8 mouse cellular contexts compared by ENCODE assay signal in the genomic region with DNA sequence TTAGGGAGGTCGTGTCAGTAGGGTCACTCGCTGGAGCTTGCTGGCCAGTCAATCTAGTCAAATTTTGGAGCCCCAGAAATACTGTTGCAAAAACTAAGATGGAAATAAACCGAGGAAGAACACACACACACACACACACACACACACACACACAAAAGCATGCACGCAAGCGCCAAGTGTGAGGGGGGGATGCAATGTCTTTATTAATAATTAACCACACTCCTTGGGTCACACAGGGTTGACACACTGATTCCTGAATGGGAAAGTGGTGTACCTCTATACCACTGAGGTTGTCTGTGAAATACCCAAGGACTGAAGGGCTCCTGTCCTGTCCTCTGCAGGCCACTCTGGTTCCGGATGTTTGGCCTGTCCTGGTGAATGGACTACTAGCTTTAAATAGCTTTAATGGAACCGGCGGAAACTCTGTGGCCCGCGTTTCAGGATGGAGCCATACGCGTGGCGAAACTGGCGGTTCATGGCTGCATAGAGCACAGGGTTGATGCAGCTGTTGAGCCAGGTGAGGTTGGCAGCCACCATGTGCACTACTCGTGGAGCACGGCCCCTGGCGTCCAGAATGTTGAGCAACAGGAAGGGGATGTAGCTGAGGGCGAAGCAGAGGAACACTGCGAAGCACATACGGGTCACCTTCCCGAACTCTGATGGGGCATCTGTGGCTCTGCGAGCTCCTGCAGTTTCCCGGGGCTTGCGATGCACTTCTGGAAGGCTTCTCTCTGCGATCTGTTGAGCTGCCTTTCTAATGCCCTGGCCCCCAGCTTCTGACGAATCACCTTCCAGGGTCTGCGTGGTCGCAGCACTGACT. TPM values are rescaled to one million over a fixed set of nuclear protein-coding genes. Genes with fewer than 3 reads are reported as not detected.
DNase-seq lines count a peak whose midpoint lies in the region; ATAC-seq lines count a peak whose summit lies in the region.

No protein-coding gene starts in this region.

- no peak for ATAC-seq in heart, embryonic 11.5 days (replicated peaks; ENCODE audit: insufficient number of reproducible peaks, low FRiP score, low TSS enrichment)
- ATAC-seq in forebrain, embryonic 11.5 days (replicated peaks; ENCODE audit: low FRiP score): no peak
- ATAC-seq in kidney, embryonic 16.5 days (ENCODE audit: low FRiP score, low TSS enrichment): no peak

- H3K4me3 ChIP-seq in heart, embryonic 11.5 days (ENCODE audit: low read depth, low read length): peak overlapping the region; percentile 14
- H3K4me3 ChIP-seq in forebrain, embryonic 11.5 days (ENCODE audit: low read depth, low read length): no peak overlapping the region
- no peak overlapping the region for H3K4me3 ChIP-seq in kidney, embryonic 16.5 days (ENCODE audit: low read length)
- H3K4me3 ChIP-seq in megakaryocyte, embryonic 14.5 days (replicated peaks): peak overlapping the region; percentile 29

- H3K9ac ChIP-seq in heart, embryonic 11.5 days (ENCODE audit: low read depth, low read length): peak overlapping the region; percentile 69
- H3K9ac ChIP-seq in forebrain, embryonic 11.5 days (ENCODE audit: low read length): peak overlapping the region; percentile 23; the same call in 1 of the 2 replicates
- peak overlapping the region; percentile 59 for H3K9ac ChIP-seq in kidney, embryonic 16.5 days (replicated peaks; ENCODE audit: low read length)

- DNase-seq in heart, postnatal 36 days: no peak
- DNase-seq in forebrain, embryonic 11.5 days (ENCODE audit: low spot score): no peak
- no peak for DNase-seq in left cerebral cortex, adult 9 months (ENCODE audit: low spot score in 2 of 2)
- DNase-seq in layer of hippocampus, adult 18-20 months (ENCODE audit: low spot score in 2 of 2): no peak
- DNase-seq in cerebellum, adult 8-10 months: no peak

- intact Hi-C loops in heart, postnatal 36 days (cut with DNase I): loop anchor here (5.0 kb wide), 1 partner anchor 101 kb away; no protein-coding TSS in a partner anchor

- no peaks in the 10 kb centered on the region for H3K36me3 ChIP-seq in heart, embryonic 11.5 days (ENCODE audit: control insufficient read depth, insufficient read depth, low read length)
- H3K36me3 ChIP-seq in forebrain, embryonic 11.5 days (ENCODE audit: control insufficient read depth, insufficient read depth, low read length): no peaks in the 10 kb centered on the region
- no peaks in the 10 kb centered on the region for H3K36me3 ChIP-seq in kidney, embryonic 16.5 days (ENCODE audit: insufficient read depth, low read length)
- H3K36me3 ChIP-seq in megakaryocyte, embryonic 14.5 days (replicated peaks; ENCODE audit: low read length): peaks cover 22% of the 10 kb centered on the region

- H3K27ac ChIP-seq in heart, embryonic 11.5 days (ENCODE audit: low read depth, low read length): no peak overlapping the region
- no peak overlapping the region for H3K27ac ChIP-seq in forebrain, embryonic 11.5 days (ENCODE audit: low read depth, low read length)
- H3K27ac ChIP-seq in kidney, embryonic 16.5 days (ENCODE audit: low read length): peak overlapping the region; percentile 27; the same call in 1 of the 2 replicates

- 36% methylated on average over 28 of the region's 28 CpGs for WGBS in heart, embryonic 11.5 days (ENCODE audit: insufficient replicate concordance)
- WGBS in forebrain, embryonic 11.5 days: 46% methylated on average over 28 of the region's 28 CpGs
- WGBS in kidney, embryonic 16.5 days: 38% methylated on average over 28 of the region's 28 CpGs

- H3K9me3 ChIP-seq in heart, embryonic 11.5 days (replicated peaks; ENCODE audit: control insufficient read depth, low read length): no peaks in the 10 kb centered on the region
- H3K9me3 ChIP-seq in forebrain, embryonic 11.5 days (ENCODE audit: control insufficient read depth, low read length): no peaks in the 10 kb centered on the region
- H3K9me3 ChIP-seq in kidney, embryonic 16.5 days (ENCODE audit: low read length): no peaks in the 10 kb centered on the region
- H3K9me3 ChIP-seq in megakaryocyte, embryonic 14.5 days: no peaks in the 10 kb centered on the region

- peaks cover 32% of the 10 kb centered on the region for H3K4me1 ChIP-seq in heart, embryonic 11.5 days (ENCODE audit: control insufficient read depth, insufficient read depth, low read length)
- H3K4me1 ChIP-seq in forebrain, embryonic 11.5 days (replicated peaks; ENCODE audit: control insufficient read depth, insufficient read depth, low read length): peaks cover 31% of the 10 kb centered on the region
- peaks cover 56% of the 10 kb centered on the region for H3K4me1 ChIP-seq in kidney, embryonic 16.5 days (ENCODE audit: insufficient read depth, low read length)
- H3K4me1 ChIP-seq in megakaryocyte, embryonic 14.5 days: peaks cover 89% of the 10 kb centered on the region

- H3K4me2 ChIP-seq in heart, embryonic 11.5 days: peak overlapping the region; percentile 64
- no peak overlapping the region for H3K4me2 ChIP-seq in forebrain, embryonic 11.5 days (ENCODE audit: low read depth, low read length, severe bottlenecking)
- peak overlapping the region; percentile 37 for H3K4me2 ChIP-seq in kidney, embryonic 16.5 days (replicated peaks; ENCODE audit: low read depth, low read length)

- H3K27me3 ChIP-seq in heart, embryonic 11.5 days (ENCODE audit: control insufficient read depth, insufficient read depth, low read length): peaks cover 5% of the 10 kb centered on the region
- peaks cover 3% of the 10 kb centered on the region; the same call in 1 of the 2 replicates for H3K27me3 ChIP-seq in forebrain, embryonic 11.5 days (ENCODE audit: control insufficient read depth, insufficient read depth, low read length)
- H3K27me3 ChIP-seq in kidney, embryonic 16.5 days (ENCODE audit: insufficient read depth, low read length): no peaks in the 10 kb centered on the region
- peaks cover 24% of the 10 kb centered on the region for H3K27me3 ChIP-seq in megakaryocyte, embryonic 14.5 days (replicated peaks)

RNA-seq across cellular contexts. Expression of a gene that starts 2.1 kb away (rescaled TPM):
- 0.41 and 0.53 TPM in 2 replicates for polyA plus RNA-seq in heart, embryonic 11.5 days (2014; fragmentation: Nextera tagmentation; extraction: Ambion mirVana)
- total RNA-seq in heart, postnatal 36 days (2021): not detected
- polyA plus RNA-seq in forebrain, embryonic 11.5 days (2014; fragmentation: Nextera tagmentation; extraction: Ambion mirVana): not detected in 2 replicates
- 0.30 and 0.67 TPM in 2 replicates for polyA plus RNA-seq in kidney, embryonic 16.5 days (2015; fragmentation: Nextera tagmentation; extraction: Ambion mirVana)
- polyA plus RNA-seq in megakaryocyte, embryonic 14.5 days (2012; ENCODE audit: insufficient read depth, low replicate concordance): 1.00 and 1.6 TPM in 2 replicates
- total RNA-seq in layer of hippocampus, adult 18-20 months (2021): under 1 TPM; 0.54 to 0.63 TPM

RNA-seq across cellular contexts. Expression of a gene that starts 31.6 kb away (rescaled TPM):
- polyA plus RNA-seq in heart, embryonic 11.5 days (2014; fragmentation: Nextera tagmentation; extraction: Ambion mirVana): 10.2 and 11.6 TPM in 2 replicates
- total RNA-seq in heart, postnatal 36 days (2021): 10 to 100 TPM; 12.9 to 13.0 TPM
- 27.4 and 27.8 TPM in 2 replicates for polyA plus RNA-seq in forebrain, embryonic 11.5 days (2014; fragmentation: Nextera tagmentation; extraction: Ambion mirVana)
- polyA plus RNA-seq in kidney, embryonic 16.5 days (2015; fragmentation: Nextera tagmentation; extraction: Ambion mirVana): 12.4 and 14.4 TPM in 2 replicates
- polyA plus RNA-seq in megakaryocyte, embryonic 14.5 days (2012; ENCODE audit: insufficient read depth, low replicate concordance): 1,319 and 2,156 TPM in 2 replicates
- total RNA-seq in layer of hippocampus, adult 18-20 months (2021): 10 to 100 TPM; 43.7 to 49.8 TPM

RNA-seq across cellular contexts. Expression of a gene that starts 35.8 kb away (rescaled TPM):
- polyA plus RNA-seq in heart, embryonic 11.5 days (2014; fragmentation: Nextera tagmentation; extraction: Ambion mirVana): 217 and 221 TPM in 2 replicates
- 10 to 100 TPM; 56.6 to 56.9 TPM for total RNA-seq in heart, postnatal 36 days (2021)
- polyA plus RNA-seq in forebrain, embryonic 11.5 days (2014; fragmentation: Nextera tagmentation; extraction: Ambion mirVana): 265 TPM in 2 replicates
- polyA plus RNA-seq in kidney, embryonic 16.5 days (2015; fragmentation: Nextera tagmentation; extraction: Ambion mirVana): 324 and 333 TPM in 2 replicates
- 33.2 and 56.2 TPM in 2 replicates for polyA plus RNA-seq in megakaryocyte, embryonic 14.5 days (2012; ENCODE audit: insufficient read depth, low replicate concordance)
- 100 to 1,000 TPM in 1 of 2 experiments, 10 to 100 TPM in 1; 97.0 to 100 TPM for total RNA-seq in layer of hippocampus, adult 18-20 months (2021)

RNA-seq across cellular contexts. Expression of a gene that starts 50.1 kb away (rescaled TPM):
- 21.9 and 24.2 TPM in 2 replicates for polyA plus RNA-seq in heart, embryonic 11.5 days (2014; fragmentation: Nextera tagmentation; extraction: Ambion mirVana)
- under 1 TPM; 0.67 to 0.73 TPM for total RNA-seq in heart, postnatal 36 days (2021)
- polyA plus RNA-seq in forebrain, embryonic 11.5 days (2014; fragmentation: Nextera tagmentation; extraction: Ambion mirVana): 6.6 and 7.6 TPM in 2 replicates
- polyA plus RNA-seq in kidney, embryonic 16.5 days (2015; fragmentation: Nextera tagmentation; extraction: Ambion mirVana): 3.8 and 4.2 TPM in 2 replicates
- 321 and 342 TPM in 2 replicates for polyA plus RNA-seq in megakaryocyte, embryonic 14.5 days (2012; ENCODE audit: insufficient read depth, low replicate concordance)
- not detected for total RNA-seq in layer of hippocampus, adult 18-20 months (2021)

RNA-seq across cellular contexts. Expression of a gene that starts 58.3 kb away (rescaled TPM):
- 66.4 and 82.7 TPM in 2 replicates for polyA plus RNA-seq in heart, embryonic 11.5 days (2014; fragmentation: Nextera tagmentation; extraction: Ambion mirVana)
- 10 to 100 TPM; 46.1 to 47.1 TPM for total RNA-seq in heart, postnatal 36 days (2021)
- polyA plus RNA-seq in forebrain, embryonic 11.5 days (2014; fragmentation: Nextera tagmentation; extraction: Ambion mirVana): 22.0 and 22.4 TPM in 2 replicates
- 40.7 and 44.3 TPM in 2 replicates for polyA plus RNA-seq in kidney, embryonic 16.5 days (2015; fragmentation: Nextera tagmentation; extraction: Ambion mirVana)
- 20.5 and 26.4 TPM in 2 replicates for polyA plus RNA-seq in megakaryocyte, embryonic 14.5 days (2012; ENCODE audit: insufficient read depth, low replicate concordance)
- total RNA-seq in layer of hippocampus, adult 18-20 months (2021): 1 to 10 TPM; 1.1 to 1.2 TPM

Comparison
In these comparisons a context has a peak if more than half of its experiments do, and no peak if none do; other contexts are left out.
1. H3K4me3 ChIP-seq: peak in heart, embryonic 11.5 days (single experiment) and megakaryocyte, embryonic 14.5 days (single experiment); none in forebrain, embryonic 11.5 days (single experiment) and kidney, embryonic 16.5 days (single experiment).
2. RNA of a gene that starts 31.6 kb away (polyA plus RNA-seq): 1,319 to 2,156 TPM in megakaryocyte, embryonic 14.5 days; 27.4 to 27.8 TPM in forebrain, embryonic 11.5 days, 12.4 to 14.4 TPM in kidney, embryonic 16.5 days and 10.2 to 11.6 TPM in heart, embryonic 11.5 days; every median in the first group is over 10 times any median in the second.
3. Peak in every context shown above with its lines, with median percentiles within 50 percentile points of each other: H3K9ac ChIP-seq.